Mouse (Mus musculus): ENCODE measurements around the gene Itga11.

GRCm38 (mm10) chr9:62816323-62817098 lies 138.9 kb downstream of the Itga11 start:
- TF ChIP-seq CTCF (IDR thresholded peaks at IDR 0.05; ENCODE audit: borderline replicate concordance, control insufficient read depth, extremely low read depth, insufficient read depth, low read length, poor library complexity), result no peak
- TF ChIP-seq POLR2A (IDR thresholded peaks at IDR 0.05; ENCODE audit: control insufficient read depth, extremely low read depth, insufficient read depth, low read length, poor library complexity), result no peak

Data from thymus, adult 2 months (tissue).